Mouse (Mus musculus) limb, embryonic 14.5 days (tissue): ENCODE data around the gene Cdc37. TPM values are rescaled to one million over a fixed set of nuclear protein-coding genes. Genes with fewer than 3 reads are reported as not detected.

Experiments used
- ATAC-seq: fragments of 200-750 bp; cut with Nextera tagmentation; 2 replicates; pipeline ENCODE4 v1.8.0; 2017; ENCODE audit warnings: low read depth, moderate number of reproducible peaks, moderate TSS enrichment; ENCODE audit not compliant: low FRiP score
- DNase-seq: peaks from one replicate; pipeline ENCODE4 v3.0.0-alpha.2; 2015; ENCODE audit warnings: low spot score
- H3K27ac ChIP-seq: fragments of 300-500 bp; sonication (generic); replicated peaks from 2 replicates; pipeline ENCODE4 v1.5.1; 2014; ENCODE audit warnings: low read depth, mild to moderate bottlenecking, low read length, moderate library complexity, mixed read lengths
- H3K27me3 ChIP-seq: fragments of 300-500 bp; sonication (generic); 2 replicates; pipeline ENCODE4 v1.6.1; 2014; ENCODE audit warnings: low read length, mixed read lengths; ENCODE audit not compliant: control insufficient read depth, insufficient read depth
- H3K36me3 ChIP-seq: fragments of 300-500 bp; sonication (generic); 2 replicates; pipeline ENCODE4 v1.6.1; 2014; ENCODE audit warnings: mild to moderate bottlenecking, low read length, moderate library complexity, mixed read lengths; ENCODE audit not compliant: control insufficient read depth, insufficient read depth
- H3K4me1 ChIP-seq: fragments of 300-500 bp; sonication (generic); 2 replicates; pipeline ENCODE4 v1.6.1; 2014; ENCODE audit warnings: antibody characterized with exemption, low read length, mixed read lengths; ENCODE audit not compliant: control insufficient read depth, insufficient read depth
- H3K4me2 ChIP-seq: fragments of 300-500 bp; sonication (generic); replicated peaks from 2 replicates; pipeline ENCODE4 v1.6.1; 2014; ENCODE audit warnings: low read depth, mild to moderate bottlenecking, low read length, moderate library complexity; ENCODE audit not compliant: severe bottlenecking
- H3K4me3 ChIP-seq: fragments of 300-500 bp; sonication (generic); replicated peaks from 2 replicates; pipeline ENCODE4 v1.5.1; 2014; ENCODE audit warnings: low read length
- H3K9ac ChIP-seq: fragments of 300-500 bp; sonication (generic); 2 replicates; pipeline ENCODE4 v1.6.1; 2014; ENCODE audit warnings: mild to moderate bottlenecking, low read depth, low read length, moderate library complexity; ENCODE audit not compliant: severe bottlenecking
- H3K9me3 ChIP-seq: fragments of 300-500 bp; sonication (generic); 2 replicates; pipeline ENCODE4 v1.6.1; 2016; ENCODE audit warnings: low read length; ENCODE audit not compliant: control insufficient read depth
- POLR2A ChIP-seq: fragments of 200-500 bp; IDR thresholded peaks from 2 replicates; pipeline ENCODE4 v1.8.0; 2012; ENCODE audit warnings: inconsistent platforms, mild to moderate bottlenecking, moderate library complexity, borderline replicate concordance; ENCODE audit not compliant: insufficient read depth, insufficient read length; ENCODE audit errors: extremely low read depth
- WGBS: fragments of 180-500 bp; shearing (Covaris S2); extraction: QIAGEN DNeasy Blood & Tissue Kit; methylation state at CpG from one replicate; pipeline ENCODE4 v1.1.7; 2014; 5-methylcytosine and 5-hydroxymethylcytosine counted together
- polyA plus RNA-seq, 2 experiments: library from polyadenylated mRNA; depleted of rRNA in 1 of 2; stranded (reverse) in 1 of 2; unstranded in 1 of 2; fragments of >200 nt; fragmentation: Nextera tagmentation in 1 of 2; extraction: Ambion mirVana in 1 of 2; gene quantifications; 2 replicates each; pipeline versions ENCODE4 v1.2.1 to v1.2.3; 2012 to 2014

Gene Cdc37
- polyA plus RNA-seq, 2 experiments, result 257 to 292 TPM

DNA sequence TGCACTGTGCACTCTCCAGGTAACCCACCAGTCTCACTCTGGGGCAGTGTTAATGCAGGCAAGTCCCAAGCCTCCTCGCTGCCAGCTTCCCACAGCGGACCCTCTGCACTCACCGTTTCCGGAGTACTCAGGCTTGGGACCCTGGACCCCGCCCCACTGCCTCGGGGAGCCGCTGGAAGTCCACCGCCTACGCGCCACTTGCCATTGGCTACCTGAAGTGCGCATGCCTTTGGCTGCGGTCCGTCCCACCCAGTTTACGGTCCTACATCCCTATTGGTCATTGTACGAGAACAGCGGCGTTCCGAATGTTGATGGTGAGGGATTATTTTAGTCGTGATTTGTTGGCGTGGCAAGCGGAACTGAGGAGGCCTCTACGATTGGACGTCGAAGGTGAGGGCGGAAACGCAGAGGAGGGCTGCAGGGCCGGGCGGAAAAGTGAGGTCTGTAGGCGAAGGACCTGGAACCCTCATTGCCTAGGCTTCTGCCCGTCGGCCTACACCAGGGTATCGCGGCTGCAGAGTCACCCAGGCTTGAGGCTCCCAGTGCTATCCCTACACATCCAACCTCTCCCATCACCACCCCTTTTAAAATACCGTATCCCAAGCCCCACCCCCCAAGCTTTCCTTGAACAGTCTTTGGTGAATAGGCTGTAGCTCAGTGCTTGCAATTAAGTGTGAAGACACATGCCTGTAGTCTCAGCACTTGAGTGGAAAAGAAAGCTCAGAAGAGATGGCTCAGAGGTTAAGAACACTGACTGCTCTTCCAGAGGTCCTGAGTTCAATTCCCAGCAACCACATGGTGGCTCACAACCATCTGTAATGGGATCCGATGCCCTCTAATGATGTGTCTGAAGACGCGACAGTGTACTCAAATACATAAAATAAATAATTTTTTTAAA, 18.5 kb downstream of the Cdc37 start, which contains the start of gene Tyk2:
Gene Tyk2, minus strand, starts transcription at position 185 of the 898 bp plus-strand sequence.
- peaks cover 5% of the 10 kb centered on the region; the same call in 1 of the 2 replicates for H3K4me1 ChIP-seq
- ATAC-seq (peak; percentile 96), DNase-seq (peak; percentile 99)
- peak; percentile 88; the same call in 1 of the 2 replicates for TF ChIP-seq POLR2A
- H3K27ac ChIP-seq, result 0 out of 2 replicates have a peak within 1 kb of the TSS, but pooled peaks have one; percentile 52
- H3K36me3 ChIP-seq, result peaks cover 17% of the 10 kb centered on the region
- no peaks in the 10 kb centered on the region for H3K27me3 ChIP-seq
- H3K9ac ChIP-seq, result peak within 1 kb of the TSS; percentile 59
- peak within 1 kb of the TSS; percentile 66 for H3K4me3 ChIP-seq
- H3K4me2 ChIP-seq, result peak within 1 kb of the TSS; percentile 58
- no peaks in the 10 kb centered on the region for H3K9me3 ChIP-seq
- 6% methylated on average over 37 of the region's 37 CpGs for WGBS

DNA sequence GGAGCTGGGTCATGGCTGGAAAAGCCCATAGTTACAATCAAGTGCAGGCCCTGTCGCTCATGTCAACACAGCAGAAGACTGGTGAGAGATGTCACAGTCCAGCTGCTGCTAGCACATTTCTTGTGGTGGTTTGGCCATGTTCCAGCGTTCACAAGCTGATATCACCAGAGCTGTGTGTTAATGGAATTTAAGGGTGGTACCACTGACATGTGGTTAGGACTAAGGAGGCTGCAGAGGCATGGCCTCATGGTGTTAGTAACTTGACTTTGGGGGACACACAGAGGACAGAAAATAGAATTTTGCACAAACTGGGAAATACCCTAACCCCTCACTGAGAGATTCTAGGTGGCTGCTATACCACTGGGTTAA, 23.5 kb downstream of the Cdc37 start:
- no peak overlapping the region for H3K4me2 ChIP-seq
- ATAC-seq (no peak), DNase-seq (no peak)
- H3K4me1 ChIP-seq, result peaks cover 5% of the 10 kb centered on the region; the same call in 1 of the 2 replicates
- no peak overlapping the region for H3K4me3 ChIP-seq
- H3K27ac ChIP-seq, result no peak overlapping the region
- H3K27me3 ChIP-seq, result no peaks in the 10 kb centered on the region
- no peaks in the 10 kb centered on the region for H3K9me3 ChIP-seq
- no peak overlapping the region for H3K9ac ChIP-seq
- WGBS, result 80% methylated on average over 2 of the region's 2 CpGs
- no peak for TF ChIP-seq POLR2A
- peaks cover 39% of the 10 kb centered on the region for H3K36me3 ChIP-seq

DNA sequence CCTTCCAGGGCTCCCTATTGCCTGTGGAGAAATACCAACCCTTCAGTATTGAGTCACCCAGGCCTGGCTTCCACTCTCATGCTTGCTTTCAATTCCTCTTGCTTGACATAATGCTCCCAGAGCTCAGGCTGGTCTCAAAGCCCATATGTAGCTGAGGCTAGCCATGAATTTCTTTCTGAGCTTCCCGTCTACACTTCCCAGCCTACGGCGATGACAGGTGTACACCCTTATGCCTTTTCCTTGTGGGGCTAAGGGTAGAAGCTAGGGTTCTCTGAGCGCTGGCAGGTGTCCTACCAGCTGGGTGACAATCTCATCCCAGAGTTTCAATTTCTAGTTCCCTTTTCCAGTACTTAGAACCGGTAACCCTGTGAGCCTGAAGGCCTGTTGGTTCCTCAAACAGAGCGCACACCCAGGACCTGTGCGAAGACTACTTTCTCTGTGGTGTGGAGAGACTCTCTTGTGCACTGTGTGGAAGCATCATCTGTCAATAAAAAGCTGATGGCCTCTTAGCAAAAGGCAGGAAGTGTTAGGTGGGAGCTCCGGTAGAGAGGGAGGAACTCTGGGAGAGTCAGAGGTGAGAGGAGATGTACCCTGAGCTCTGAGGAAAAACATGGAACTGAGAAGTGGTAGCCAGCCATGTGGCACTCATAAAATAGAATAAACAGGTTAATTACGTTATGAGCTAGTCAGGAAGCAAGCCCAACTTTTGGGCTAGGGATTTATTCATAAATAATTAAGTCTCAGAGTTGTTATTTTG, 24.1 kb downstream of the Cdc37 start:
- Histone ChIP-seq H3K9ac (no peak overlapping the region), H3K9me3 (no peaks in the 10 kb centered on the region), H3K4me1 (peaks cover 5% of the 10 kb centered on the region; the same call in 1 of the 2 replicates), H3K4me2 (no peak overlapping the region), H3K36me3 (peaks cover 43% of the 10 kb centered on the region), H3K4me3 (no peak overlapping the region), H3K27ac (no peak overlapping the region), H3K27me3 (no peaks in the 10 kb centered on the region)
- DNase-seq (no peak), ATAC-seq (no peak)
- TF ChIP-seq POLR2A, result no peak
- WGBS, result 86% methylated on average over 9 of the region's 9 CpGs

DNA sequence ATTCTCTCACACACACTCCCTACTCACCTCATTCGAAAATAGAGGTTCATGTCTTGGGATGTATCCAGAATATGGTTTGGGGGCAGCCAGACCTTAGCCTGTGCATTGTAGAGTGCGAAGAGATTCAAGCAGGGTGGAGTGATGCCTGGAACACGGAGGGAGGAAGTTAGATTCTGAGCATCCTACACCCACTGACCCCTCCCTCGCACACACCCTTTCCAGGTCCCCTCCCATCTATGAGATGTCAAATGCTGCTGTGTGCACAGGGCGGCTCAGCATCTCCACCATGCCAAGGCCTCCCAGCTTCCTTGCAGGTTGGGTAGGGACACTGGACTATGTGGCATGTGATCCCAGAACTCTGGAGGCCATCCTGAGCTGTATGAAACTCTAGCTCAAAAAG, 24.9 kb downstream of the Cdc37 start:
- no peak for TF ChIP-seq POLR2A
- H3K36me3 ChIP-seq, result peaks cover 50% of the 10 kb centered on the region
- H3K4me3 ChIP-seq, result no peak overlapping the region
- no peak overlapping the region for H3K27ac ChIP-seq
- H3K9me3 ChIP-seq, result no peaks in the 10 kb centered on the region
- ATAC-seq (no peak), DNase-seq (no peak)
- no peaks in the 10 kb centered on the region for H3K27me3 ChIP-seq
- WGBS, result 80% methylated on average over 5 of the region's 5 CpGs
- no peak overlapping the region for H3K9ac ChIP-seq
- no peak overlapping the region for H3K4me2 ChIP-seq
- H3K4me1 ChIP-seq, result no peaks in the 10 kb centered on the region

DNA sequence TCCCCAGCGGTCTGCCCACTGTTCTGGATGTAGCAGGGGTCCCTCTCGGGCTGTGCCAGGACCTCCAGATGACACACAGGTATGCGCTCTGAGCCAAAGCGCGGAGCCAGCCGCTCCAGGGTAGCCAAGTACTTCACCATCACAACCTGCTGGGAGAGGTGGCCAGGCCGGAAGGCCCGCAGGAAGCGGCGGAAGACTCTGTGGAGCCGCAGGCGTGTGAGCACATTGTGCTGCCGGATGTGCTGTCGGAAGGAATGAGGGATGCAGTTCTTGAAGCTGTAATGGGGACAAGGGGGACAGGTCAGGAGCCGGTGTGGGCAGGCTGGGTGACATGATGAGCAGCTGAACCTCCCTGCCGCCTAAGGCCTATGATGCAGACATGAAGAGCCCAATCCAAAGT, 28.3 kb downstream of the Cdc37 start:
- ATAC-seq, result no peak
- H3K9ac ChIP-seq, result no peak overlapping the region
- TF ChIP-seq POLR2A, result no peak
- no peak overlapping the region for H3K4me2 ChIP-seq
- WGBS, result 91% methylated on average over 16 of the region's 16 CpGs
- no peaks in the 10 kb centered on the region for H3K27me3 ChIP-seq
- H3K4me1 ChIP-seq, result no peaks in the 10 kb centered on the region
- H3K4me3 ChIP-seq, result no peak overlapping the region
- no peaks in the 10 kb centered on the region for H3K9me3 ChIP-seq
- DNase-seq, result no peak
- H3K27ac ChIP-seq, result no peak overlapping the region
- H3K36me3 ChIP-seq, result peaks cover 36% of the 10 kb centered on the region
